Mouse (Mus musculus) monocyte, adult 2 months (primary cell): ENCODE measurements around the gene Pp2d1.
"Not testable (repeated sequence)": the region's sequence is repeated elsewhere in the genome, so short reads cannot be mapped to it uniquely, and the experiment has no call there.

Experiments used
- DNase-seq, 2 experiments: peaks; one replicate each; pipeline ENCODE4 v3.0.0; 2022; ENCODE audit warnings: low spot score in 2 of 2, low read depth in 1 of 2

Pp2d1 gene

DNA sequence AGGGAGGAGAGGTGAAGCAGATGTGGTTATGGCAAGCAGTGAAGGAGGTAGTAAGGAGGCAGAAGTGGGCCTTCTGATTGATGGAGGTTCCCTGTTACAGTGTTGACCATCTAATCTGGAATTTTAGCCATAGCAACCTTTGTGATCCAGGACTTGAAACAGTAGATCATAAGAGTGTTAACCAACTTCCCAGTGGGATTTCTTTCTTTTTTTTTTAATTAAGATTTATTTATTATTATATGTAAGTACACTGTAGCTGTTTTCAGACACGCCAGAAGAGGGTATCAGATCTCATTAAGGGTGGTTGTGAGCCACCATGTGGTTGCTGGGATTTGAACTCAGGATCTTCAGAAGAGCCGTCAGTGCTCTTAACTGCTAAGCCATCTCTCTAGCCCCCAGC, at the start of gene Pp2d1:
Pp2d1 (minus strand) TSS at position 101 of the 400 bp plus-strand sequence.
- DNase-seq: not testable (repeated sequence)

- DNase-seq: no peak
Measured at GRCm38 (mm10) chr17:53588097-53588855, 49.0 kb upstream of the Pp2d1 start.

- peak; percentile 82 to 86 for DNase-seq
Measured at GRCm38 (mm10) chr17:53587074-53587851, 48.0 kb upstream of the Pp2d1 start.

DNA sequence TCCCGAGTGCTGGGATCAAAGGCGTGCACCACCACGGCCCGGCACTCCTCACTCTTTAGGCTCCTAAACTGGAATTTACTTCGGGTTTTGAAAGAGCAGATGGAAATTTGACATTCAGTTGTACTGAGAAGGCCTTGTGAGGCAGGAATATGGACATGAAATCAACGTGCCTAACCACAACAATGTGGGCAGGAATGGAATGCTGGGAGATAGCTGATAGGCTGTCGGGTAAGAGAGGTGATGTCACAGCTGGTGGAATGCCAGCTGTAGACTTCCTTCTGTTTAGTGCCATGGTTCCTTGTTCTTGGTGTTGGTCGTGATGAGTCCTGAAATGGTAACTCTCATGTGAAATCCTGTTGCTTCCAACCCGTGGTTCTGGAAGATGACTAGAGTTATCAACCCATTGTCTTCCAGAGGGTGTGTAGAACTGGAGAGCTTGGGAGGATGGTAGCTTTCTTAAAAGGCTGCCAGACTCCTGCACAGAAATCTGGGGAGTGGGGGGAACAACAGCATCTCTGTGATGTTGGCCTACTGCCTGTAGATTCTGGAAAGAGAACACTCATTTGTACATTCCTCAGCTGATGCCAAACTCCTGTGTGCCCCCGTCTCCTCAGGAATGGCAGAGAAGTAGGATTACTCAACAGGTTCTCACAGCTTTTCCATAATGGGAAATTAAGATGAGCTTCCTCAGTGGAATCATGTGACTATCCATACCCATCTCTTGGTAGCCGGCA, 44.8 kb upstream of the Pp2d1 start:
- DNase-seq: no peak

DNA sequence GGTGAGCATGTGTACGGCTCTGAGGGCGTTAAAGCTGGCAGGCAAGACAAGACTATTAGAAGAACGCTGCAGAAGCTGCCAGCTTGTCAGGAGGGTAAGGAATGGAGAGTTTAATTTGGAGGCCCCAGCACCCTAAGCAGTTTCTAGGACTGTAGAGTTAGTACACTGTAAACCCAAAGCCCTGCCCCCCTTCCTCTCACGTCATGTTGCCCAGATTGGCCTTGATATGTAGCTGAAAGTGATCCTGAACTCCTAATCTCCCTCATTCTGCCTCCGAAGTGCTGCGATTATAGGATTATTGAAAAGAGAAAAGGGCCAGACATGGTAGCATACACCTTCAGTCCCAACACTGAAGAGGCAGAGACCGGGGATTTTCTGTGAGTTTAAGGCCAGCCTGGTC, 43.6 kb upstream of the Pp2d1 start:
- no peak for DNase-seq

DNA sequence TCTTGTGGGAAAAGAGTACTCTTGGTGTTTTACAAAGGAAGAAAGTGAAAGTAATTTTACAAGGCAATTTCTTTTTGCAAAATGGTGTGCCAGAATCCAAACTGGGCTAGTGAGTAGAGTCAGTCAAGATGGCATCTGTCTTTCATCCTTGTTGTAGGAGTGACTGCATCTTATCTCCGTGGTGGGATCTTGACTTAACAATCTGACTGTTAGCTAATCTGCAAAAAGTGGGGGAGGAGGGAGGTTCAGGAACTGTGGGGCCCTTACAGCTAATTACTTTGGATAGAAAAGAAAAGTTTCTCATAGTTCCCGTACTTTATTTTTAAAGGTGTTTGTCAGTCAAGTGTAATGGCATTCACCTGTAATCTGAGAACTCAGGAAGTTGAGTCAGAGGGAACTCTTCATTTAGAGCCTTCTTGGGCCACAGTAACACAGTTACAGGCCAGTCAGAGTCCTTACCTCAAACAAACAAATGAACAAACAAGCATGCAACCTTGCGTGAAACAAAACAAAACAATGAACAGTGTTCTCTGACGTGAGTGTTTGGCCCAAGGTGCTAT, 42.9 kb upstream of the Pp2d1 start:
- DNase-seq: no peak

GRCm38 (mm10) chr17:53580237-53580636, 41.0 kb upstream of the Pp2d1 start:
- no peak for DNase-seq

- no peak for DNase-seq
Measured at GRCm38 (mm10) chr17:53579612-53580011, 40.4 kb upstream of the Pp2d1 start.

DNA sequence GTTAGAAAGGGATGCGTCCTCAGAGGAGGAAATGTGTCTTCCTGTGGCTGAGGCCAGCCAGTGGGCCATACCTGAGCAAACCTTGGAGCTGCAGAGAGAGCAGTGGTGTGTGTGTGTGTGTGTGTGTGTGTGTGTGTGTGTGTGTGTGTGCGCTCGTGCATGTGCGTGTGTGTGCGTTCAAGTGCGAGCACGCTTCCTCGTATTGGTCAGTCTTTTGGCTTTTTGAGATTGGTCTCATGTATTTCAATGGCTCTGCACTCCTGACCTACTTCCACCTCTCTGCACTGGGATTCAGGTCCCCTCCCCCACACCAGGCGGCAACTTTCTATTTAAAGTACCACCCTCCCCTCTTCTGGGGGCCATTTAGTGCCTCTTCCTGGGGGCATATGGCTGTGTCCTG, 39.5 kb upstream of the Pp2d1 start:
- no peak for DNase-seq

DNA sequence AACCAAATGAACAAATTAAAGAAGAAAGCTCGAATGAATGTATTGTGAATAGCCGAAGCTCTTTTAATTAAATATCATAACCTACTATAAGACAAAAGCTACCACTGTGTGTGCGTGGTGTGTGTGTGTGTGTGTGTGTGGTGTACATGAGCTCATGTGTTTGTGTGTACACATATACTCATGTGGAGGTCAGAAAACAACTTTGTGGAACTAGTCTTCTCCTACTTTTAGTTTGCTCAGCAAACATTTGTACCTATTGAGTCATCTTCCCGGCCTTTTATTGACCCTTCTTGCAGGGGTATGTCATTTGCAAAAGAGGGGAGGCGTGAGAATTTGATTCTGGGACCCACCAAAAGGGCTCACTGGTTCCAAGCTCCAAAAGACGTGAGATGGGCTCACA, 39.0 kb upstream of the Pp2d1 start:
- DNase-seq: no peak

- no peak for DNase-seq
Measured at GRCm38 (mm10) chr17:53577754-53578153, 38.5 kb upstream of the Pp2d1 start.

GRCm38 (mm10) chr17:53577151-53577550, 37.9 kb upstream of the Pp2d1 start:
- DNase-seq: no peak

GRCm38 (mm10) chr17:53573019-53573556, 33.8 kb upstream of the Pp2d1 start:
- DNase-seq: no peak

GRCm38 (mm10) chr17:53570932-53571331, 31.7 kb upstream of the Pp2d1 start:
- DNase-seq: not testable (repeated sequence)

DNA sequence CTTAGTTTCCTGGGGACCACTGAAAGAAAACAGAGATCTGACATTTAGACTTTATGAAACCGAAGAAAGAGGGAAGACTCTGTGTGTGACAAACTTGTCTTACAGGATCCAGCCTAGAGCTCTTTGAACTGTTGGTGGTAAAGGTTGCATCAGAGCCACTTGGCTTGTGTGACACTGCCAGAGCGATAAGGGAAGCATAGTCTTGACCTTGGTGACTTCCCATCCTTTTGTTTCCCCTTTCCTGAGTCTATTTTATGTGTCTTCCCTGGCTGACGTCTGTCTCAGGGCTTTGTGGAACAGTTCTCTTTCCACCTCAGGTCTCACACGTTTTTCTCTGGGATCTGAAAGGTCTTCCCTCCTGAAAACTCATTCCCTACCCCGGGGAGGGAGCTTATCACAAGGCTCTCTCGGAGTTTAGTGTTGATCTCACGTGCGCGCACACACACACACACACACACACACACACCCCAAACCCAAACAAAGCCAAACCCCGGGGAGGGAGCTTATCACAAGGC, 31.2 kb upstream of the Pp2d1 start:
- peak; percentile 51 to 54 for DNase-seq

DNA sequence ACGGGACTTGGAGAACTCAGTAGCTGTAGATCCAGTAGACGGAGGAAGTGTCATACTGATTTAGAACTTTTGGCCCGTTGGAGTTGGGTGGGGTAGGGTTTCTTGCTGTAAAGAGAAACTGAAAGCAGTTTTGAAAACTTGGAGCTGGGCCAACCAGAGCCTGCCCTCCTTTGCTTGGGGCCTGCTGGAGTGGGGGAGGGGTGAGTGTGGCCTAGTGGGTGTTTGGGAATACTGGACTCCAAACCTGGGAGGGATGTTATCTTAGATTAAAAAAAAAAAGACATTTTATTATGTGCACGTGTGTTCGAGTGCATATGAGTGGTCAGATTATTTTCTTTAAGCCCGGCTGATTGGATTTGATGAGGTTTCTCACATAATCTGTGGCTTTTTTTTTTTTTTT, 30.6 kb upstream of the Pp2d1 start:
- DNase-seq: peak; percentile 9 to 40

- no peak for DNase-seq
Measured at GRCm38 (mm10) chr17:53568734-53569386, 29.6 kb upstream of the Pp2d1 start.

- DNase-seq: peak; percentile 16 to 29
Measured at GRCm38 (mm10) chr17:53568118-53568517, 28.9 kb upstream of the Pp2d1 start.

- peak in 1 of 2 experiments; percentile 2 for DNase-seq
Measured at GRCm38 (mm10) chr17:53567346-53568101, 28.3 kb upstream of the Pp2d1 start.

- DNase-seq: peak; percentile 42 to 74
Measured at GRCm38 (mm10) chr17:53566919-53567345, 27.7 kb upstream of the Pp2d1 start.
